Mouse (Mus musculus) spleen, adult 2 months (tissue): Measurements from ENCODE around the gene Slc44a2. TPM values are rescaled to one million over a fixed set of nuclear protein-coding genes. Genes with fewer than 3 reads are reported as not detected.
A peak's percentile ranks its signal among the peaks of the same experiment; 100 is the strongest.

ENCODE experiments used
- DNase-seq, 2 experiments: peaks; one replicate each; pipeline versions ENCODE4 v3.0.0 to v3.0.0-alpha.2; 2012 to 2021; ENCODE audit warnings: low spot score in 2 of 2, low read depth in 1 of 2
- H3K27ac ChIP-seq: fragments of 200-500 bp; 2 replicates; pipeline ENCODE4 v1.5.1; 2012; ENCODE audit warnings: low read length, inconsistent platforms; ENCODE audit not compliant: insufficient read depth
- H3K27me3 ChIP-seq: fragments of 200-500 bp; 2 replicates; pipeline ENCODE4 v1.6.1; 2012; ENCODE audit warnings: mild to moderate bottlenecking, moderate library complexity, low read length, inconsistent platforms; ENCODE audit not compliant: control insufficient read depth, insufficient read depth
- H3K36me3 ChIP-seq: fragments of 200-500 bp; 2 replicates; pipeline ENCODE4 v1.6.1; 2012; ENCODE audit warnings: mild to moderate bottlenecking, low read length, inconsistent platforms; ENCODE audit not compliant: control insufficient read depth, insufficient read depth
- H3K4me1 ChIP-seq: fragments of 200-500 bp; 2 replicates; pipeline ENCODE4 v1.6.1; 2011; ENCODE audit warnings: inconsistent platforms; ENCODE audit not compliant: control insufficient read depth, insufficient read depth, insufficient read length
- H3K4me3 ChIP-seq: fragments of 200-500 bp; 2 replicates; pipeline ENCODE4 v1.5.1; 2011; ENCODE audit warnings: mild to moderate bottlenecking, inconsistent platforms; ENCODE audit not compliant: insufficient read depth, insufficient read length; ENCODE audit errors: extremely low read depth
- CTCF ChIP-seq: fragments of 200-500 bp; IDR thresholded peaks from 2 replicates; pipeline ENCODE4 v1.5.1; 2011; ENCODE audit warnings: mild to moderate bottlenecking, inconsistent platforms; ENCODE audit not compliant: insufficient read depth, insufficient read length, insufficient replicate concordance; ENCODE audit errors: extremely low read depth
- POLR2A ChIP-seq: fragments of 200-500 bp; IDR thresholded peaks from 2 replicates; pipeline ENCODE4 v1.6.1; 2011; ENCODE audit warnings: low read depth, low read length, inconsistent platforms
- WGBS: fragments of 180-500 bp; shearing (Covaris S2); methylation state at CpG from one replicate; pipeline ENCODE4 v1.1.7; 2018; 5-methylcytosine and 5-hydroxymethylcytosine counted together
- polyA plus RNA-seq: library from polyadenylated mRNA; depleted of rRNA; stranded (reverse); fragments of >200 nt; gene quantifications from 2 replicates; pipeline ENCODE4 v1.2.3, GENCODE M21; 2012

Gene Slc44a2
- polyA plus RNA-seq, 1 experiment = 166 TPM

- Histone ChIP-seq H3K4me1 (0 out of 2 replicates have a peak, but pooled peaks cover 2% of the 10 kb centered on the region), H3K36me3 (no peaks in the 10 kb centered on the region), H3K4me3 (no peak overlapping the region), H3K27ac (no peak overlapping the region), H3K27me3 (no peaks in the 10 kb centered on the region)
- 47% methylated on average over 2 of the region's 2 CpGs for WGBS
- no peak for DNase-seq
- TF ChIP-seq CTCF (no peak), POLR2A (no peak)
Measured at GRCm38 (mm10) chr9:21370876-21371275, 50.4 kb downstream of the Slc44a2 start.

GRCm38 (mm10) chr9:21372508-21372907 is 52.0 kb downstream of the Slc44a2 start:
- 0 out of 2 replicates have a peak, but pooled peaks cover 2% of the 10 kb centered on the region for H3K4me1 ChIP-seq
- 9% methylated on average over 1 of the region's 1 CpGs for WGBS
- no peak overlapping the region for H3K27ac ChIP-seq
- H3K27me3 ChIP-seq = no peaks in the 10 kb centered on the region
- no peak overlapping the region for H3K4me3 ChIP-seq
- TF ChIP-seq POLR2A = no peak
- TF ChIP-seq CTCF = no peak
- no peaks in the 10 kb centered on the region for H3K36me3 ChIP-seq
- DNase-seq = no peak

- no peak for TF ChIP-seq CTCF
- TF ChIP-seq POLR2A = no peak
- Histone ChIP-seq H3K27me3 (no peaks in the 10 kb centered on the region), H3K4me1 (0 out of 2 replicates have a peak, but pooled peaks cover 2% of the 10 kb centered on the region), H3K36me3 (peaks cover 2% of the 10 kb centered on the region; the same call in 1 of the 2 replicates), H3K27ac (no peak overlapping the region), H3K4me3 (no peak overlapping the region)
- 41% methylated on average over 3 of the region's 3 CpGs for WGBS
- peak in 1 of 2 experiments; percentile 22 for DNase-seq
Measured at GRCm38 (mm10) chr9:21379195-21379594, 58.7 kb downstream of the Slc44a2 start.

- TF ChIP-seq CTCF (no peak), POLR2A (no peak)
- no peak overlapping the region for H3K4me3 ChIP-seq
- H3K27me3 ChIP-seq = no peaks in the 10 kb centered on the region
Measured at GRCm38 (mm10) chr9:21380868-21381267, 60.4 kb downstream of the Slc44a2 start.

GRCm38 (mm10) chr9:21383966-21384365 is 63.5 kb downstream of the Slc44a2 start:
- no peaks in the 10 kb centered on the region for H3K27me3 ChIP-seq
- H3K4me3 ChIP-seq = no peak overlapping the region
- H3K27ac ChIP-seq = no peak overlapping the region
- 0 out of 2 replicates have a peak, but pooled peaks cover 2% of the 10 kb centered on the region for H3K4me1 ChIP-seq
- no peak for DNase-seq
- TF ChIP-seq POLR2A = no peak
- peaks cover 5% of the 10 kb centered on the region for H3K36me3 ChIP-seq

More at GRCm38 (mm10) chr9:21380868-21381267, 60.4 kb downstream of the Slc44a2 start:
- DNase-seq = no peak
- peaks cover 2% of the 10 kb centered on the region; the same call in 1 of the 2 replicates for H3K36me3 ChIP-seq
- 0 out of 2 replicates have a peak, but pooled peaks cover 2% of the 10 kb centered on the region for H3K4me1 ChIP-seq
- H3K27ac ChIP-seq = no peak overlapping the region

GRCm38 (mm10) chr9:21392646-21393175 is 72.2 kb downstream of the Slc44a2 start:
- Histone ChIP-seq H3K27me3 (no peaks in the 10 kb centered on the region), H3K27ac (no peak overlapping the region), H3K36me3 (peaks cover 60% of the 10 kb centered on the region), H3K4me1 (no peaks in the 10 kb centered on the region), H3K4me3 (no peak overlapping the region)
- TF ChIP-seq CTCF (no peak), POLR2A (no peak)
- no peak for DNase-seq
- WGBS = 94% methylated on average over 10 of the region's 10 CpGs

GRCm38 (mm10) chr9:21395692-21396091 is 75.2 kb downstream of the Slc44a2 start:
- H3K36me3 ChIP-seq = peaks cover 72% of the 10 kb centered on the region
- DNase-seq = no peak
- no peak overlapping the region for H3K4me3 ChIP-seq

More at GRCm38 (mm10) chr9:21395692-21396091, 75.2 kb downstream of the Slc44a2 start:
- Histone ChIP-seq H3K27me3 (no peaks in the 10 kb centered on the region), H3K27ac (no peak overlapping the region), H3K4me1 (no peaks in the 10 kb centered on the region)
- 85% methylated on average over 3 of the region's 3 CpGs for WGBS
- TF ChIP-seq POLR2A (no peak), CTCF (no peak)
